Mouse (Mus musculus) lung, embryonic 16.5 days (tissue): ENCODE data around the gene Gm20521. TPM values are rescaled to one million over a fixed set of nuclear protein-coding genes. Genes with fewer than 3 reads are reported as not detected.
A peak's percentile ranks its signal among the peaks of the same experiment; 100 is the strongest.
"Not testable (repeated sequence)": the region's sequence is repeated elsewhere in the genome, so short reads cannot be mapped to it uniquely, and the experiment has no call there.

Experiments used
- ATAC-seq: fragments of 200-750 bp; cut with Nextera tagmentation; 2 replicates; pipeline ENCODE4 v1.8.0; 2017; ENCODE audit warnings: low read depth, mild to moderate bottlenecking, moderate library complexity
- H3K27ac ChIP-seq: fragments of 300-500 bp; sonication (generic); 2 replicates; pipeline ENCODE4 v1.5.1; 2014; ENCODE audit warnings: mild to moderate bottlenecking, control low read depth, low read length
- H3K27me3 ChIP-seq: fragments of 300-500 bp; sonication (generic); 2 replicates; pipeline ENCODE4 v1.6.1; 2014; ENCODE audit warnings: low read depth, low read length, mixed read lengths; ENCODE audit not compliant: control insufficient read depth, insufficient read depth
- H3K36me3 ChIP-seq: fragments of 300-500 bp; sonication (generic); 2 replicates; pipeline ENCODE4 v1.6.1; 2014; ENCODE audit warnings: low read length; ENCODE audit not compliant: control insufficient read depth, insufficient read depth
- H3K4me1 ChIP-seq: fragments of 300-500 bp; sonication (generic); replicated peaks from 2 replicates; pipeline ENCODE4 v1.6.1; 2014; ENCODE audit warnings: low read length, mixed read lengths; ENCODE audit not compliant: control insufficient read depth, insufficient read depth
- H3K4me2 ChIP-seq: fragments of 300-500 bp; sonication (generic); 2 replicates; pipeline ENCODE4 v1.6.1; 2014; ENCODE audit warnings: low read depth, low read length, control low read depth
- H3K4me3 ChIP-seq: fragments of 300-500 bp; sonication (generic); 2 replicates; pipeline ENCODE4 v1.5.1; 2014; ENCODE audit warnings: mild to moderate bottlenecking, low read length, control low read depth
- H3K9ac ChIP-seq: fragments of 300-500 bp; sonication (generic); 2 replicates; pipeline ENCODE4 v1.6.1; 2014; ENCODE audit warnings: low read length, control low read depth
- H3K9me3 ChIP-seq: fragments of 300-500 bp; sonication (generic); 2 replicates; pipeline ENCODE4 v1.6.1; 2016; ENCODE audit warnings: low read length; ENCODE audit not compliant: control insufficient read depth
- WGBS: fragments of 180-500 bp; shearing (Covaris S2); extraction: QIAGEN DNeasy Blood & Tissue Kit; methylation state at CpG from one replicate; pipeline ENCODE4 v1.1.7; 2014; 5-methylcytosine and 5-hydroxymethylcytosine counted together
- polyA plus RNA-seq: library from polyadenylated mRNA; unstranded; fragments of >200 nt; fragmentation: Nextera tagmentation; extraction: Ambion mirVana; gene quantifications from 2 replicates; pipeline ENCODE4 v1.2.1, GENCODE M21; 2015

Gm20521 gene
- polyA plus RNA-seq, 1 experiment from 2014 or later = not detected

DNA sequence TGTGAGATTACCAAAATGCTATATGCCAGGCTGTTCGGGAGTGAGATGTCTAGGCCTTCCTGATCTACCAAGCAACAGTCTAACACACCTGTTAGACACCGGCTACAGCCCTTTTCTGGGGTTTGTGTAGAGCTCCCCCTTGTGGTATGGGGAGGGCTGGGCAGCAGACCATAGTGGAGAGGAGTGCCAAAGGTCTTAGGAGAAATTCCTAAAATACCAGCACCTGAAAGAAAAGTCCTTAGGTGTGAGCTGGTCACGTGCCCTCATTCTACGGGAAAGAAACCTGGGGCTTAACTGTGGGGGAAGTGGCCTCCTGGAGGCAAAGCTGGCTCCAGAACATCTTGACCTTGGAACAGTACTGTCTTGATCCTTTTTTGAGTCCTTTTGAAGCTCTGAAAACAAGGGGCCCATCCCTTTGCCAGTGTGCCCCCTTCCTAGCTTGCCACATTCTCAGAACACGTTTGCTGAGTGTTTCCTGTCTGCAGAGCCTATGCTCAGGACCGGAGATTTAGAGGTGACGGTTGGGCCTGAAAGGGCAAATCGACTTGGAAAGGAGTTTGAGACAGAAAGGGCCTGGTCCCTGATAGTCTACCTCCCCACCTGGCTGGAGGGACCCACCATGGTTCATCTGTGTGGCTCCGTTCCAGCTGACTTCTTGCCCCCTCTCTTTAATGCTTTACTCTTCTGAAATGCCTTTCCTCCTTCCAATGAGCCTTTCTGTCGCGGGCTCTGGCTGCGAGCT is 56.4 kb downstream of the Gm20521 start:
- peak overlapping the region; percentile 17; the same call in 1 of the 2 replicates for H3K9ac ChIP-seq
- WGBS = 33% methylated on average over 12 of the region's 12 CpGs
- ATAC-seq = peak; percentile 80

GRCm38 (mm10) chr14:54940176-54940530 is 56.9 kb downstream of the Gm20521 start:
- 69% methylated on average over 3 of the region's 3 CpGs for WGBS
- H3K4me3 ChIP-seq = no peak overlapping the region
- H3K9me3 ChIP-seq = no peaks in the 10 kb centered on the region
- no peaks in the 10 kb centered on the region for H3K36me3 ChIP-seq
- no peaks in the 10 kb centered on the region for H3K27me3 ChIP-seq
- no peak for ATAC-seq
- H3K9ac ChIP-seq = no peak overlapping the region
- H3K27ac ChIP-seq = no peak overlapping the region
- no peak overlapping the region for H3K4me2 ChIP-seq
- H3K4me1 ChIP-seq = no peaks in the 10 kb centered on the region; the same call in 1 of the 2 replicates

More for the DNA sequence above, 56.4 kb downstream of the Gm20521 start:
- Histone ChIP-seq H3K27me3 (no peaks in the 10 kb centered on the region), H3K27ac (no peak overlapping the region), H3K36me3 (no peaks in the 10 kb centered on the region), H3K4me1 (no peaks in the 10 kb centered on the region; the same call in 1 of the 2 replicates), H3K4me2 (no peak overlapping the region), H3K9me3 (no peaks in the 10 kb centered on the region), H3K4me3 (no peak overlapping the region)

DNA sequence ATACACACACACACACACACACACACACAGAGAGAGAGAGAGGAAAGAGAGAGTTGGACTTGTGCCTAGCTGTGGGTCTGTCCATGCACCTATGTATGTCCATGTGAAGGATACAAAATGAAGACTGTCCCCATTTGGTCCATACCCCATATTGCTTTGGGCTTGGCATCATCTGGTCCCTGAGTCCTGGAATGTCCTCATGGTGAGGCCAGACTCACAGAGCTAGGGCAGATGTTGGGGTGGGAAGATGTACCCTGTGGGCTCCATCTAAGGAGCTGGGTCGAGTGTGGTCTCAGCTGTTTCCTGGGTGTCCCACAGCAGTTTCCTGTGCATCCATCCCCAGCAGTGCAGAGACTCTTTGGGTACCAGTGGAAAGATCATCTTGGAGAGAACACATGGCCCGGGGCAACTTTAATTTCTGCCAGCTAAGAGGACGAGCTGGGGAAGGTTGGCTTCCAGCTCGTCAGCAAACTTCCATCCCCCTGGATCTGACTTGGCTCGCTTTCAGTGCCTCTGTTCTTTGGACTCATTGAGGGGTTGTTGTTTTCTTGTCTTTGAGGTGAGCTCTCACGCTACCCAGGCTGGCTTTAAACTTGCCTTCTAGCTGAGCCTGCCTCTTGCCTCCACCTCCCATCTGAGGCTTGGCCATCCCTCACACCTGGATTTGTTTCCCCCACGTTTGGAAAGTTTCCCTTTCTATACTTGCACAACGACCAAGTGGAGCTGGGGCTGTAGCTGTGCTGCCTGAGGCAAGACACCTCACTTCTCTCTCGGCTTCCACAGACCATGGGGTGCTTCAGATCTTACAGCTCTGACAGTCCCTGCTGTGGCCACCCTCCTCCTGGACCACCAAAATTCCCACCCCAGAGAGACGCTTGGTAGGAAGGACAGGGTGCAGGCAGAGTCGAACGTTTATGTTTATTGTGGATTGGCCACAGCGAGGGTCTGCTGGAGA is 58.1 kb downstream of the Gm20521 start:
- 52% methylated on average over 13 of the region's 13 CpGs for WGBS
- no peak overlapping the region for H3K4me3 ChIP-seq
- H3K4me1 ChIP-seq = no peaks in the 10 kb centered on the region; the same call in 1 of the 2 replicates
- no peak overlapping the region for H3K9ac ChIP-seq
- no peaks in the 10 kb centered on the region for H3K36me3 ChIP-seq
- no peak for ATAC-seq
- no peak overlapping the region for H3K27ac ChIP-seq
- no peaks in the 10 kb centered on the region for H3K27me3 ChIP-seq
- H3K4me2 ChIP-seq = no peak overlapping the region
- H3K9me3 ChIP-seq = no peaks in the 10 kb centered on the region

DNA sequence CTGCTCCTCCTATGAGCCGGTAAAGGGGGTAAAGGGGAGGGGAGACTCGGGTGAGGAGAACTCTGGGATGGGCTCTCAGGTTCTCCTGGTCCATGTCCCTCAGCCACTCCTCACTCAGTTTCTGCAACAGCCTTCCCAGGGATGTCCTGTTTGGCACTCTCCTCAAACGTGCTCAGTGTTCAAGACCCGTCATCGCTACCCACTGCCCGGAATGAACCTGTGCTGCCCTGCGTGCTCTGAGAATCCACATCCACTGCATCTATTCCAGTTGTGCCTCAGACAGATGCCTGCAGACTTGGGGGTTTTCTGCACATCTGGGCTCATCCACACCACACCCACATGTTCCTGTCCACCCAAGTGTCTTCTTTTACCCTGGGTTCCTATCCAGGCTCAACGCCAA is 59.2 kb downstream of the Gm20521 start:
- Histone ChIP-seq H3K9ac (no peak overlapping the region), H3K27ac (no peak overlapping the region), H3K4me2 (no peak overlapping the region), H3K27me3 (no peaks in the 10 kb centered on the region), H3K4me1 (no peaks in the 10 kb centered on the region; the same call in 1 of the 2 replicates), H3K9me3 (no peaks in the 10 kb centered on the region), H3K36me3 (no peaks in the 10 kb centered on the region), H3K4me3 (no peak overlapping the region)
- 81% methylated on average over 8 of the region's 8 CpGs for WGBS
- ATAC-seq = no peak

- 93% methylated on average over 7 of the region's 7 CpGs for WGBS
- Histone ChIP-seq H3K4me1 (no peaks in the 10 kb centered on the region; the same call in 1 of the 2 replicates), H3K27ac (no peak overlapping the region), H3K9me3 (no peaks in the 10 kb centered on the region), H3K4me3 (no peak overlapping the region), H3K36me3 (no peaks in the 10 kb centered on the region), H3K9ac (no peak overlapping the region), H3K4me2 (no peak overlapping the region), H3K27me3 (no peaks in the 10 kb centered on the region)
- no peak for ATAC-seq
Measured at GRCm38 (mm10) chr14:54943971-54944370, 60.7 kb downstream of the Gm20521 start.

GRCm38 (mm10) chr14:54944939-54945338 is 61.7 kb downstream of the Gm20521 start:
- Histone ChIP-seq H3K9ac (no peak overlapping the region), H3K27ac (no peak overlapping the region), H3K4me1 (no peaks in the 10 kb centered on the region; the same call in 1 of the 2 replicates), H3K36me3 (no peaks in the 10 kb centered on the region), H3K4me3 (no peak overlapping the region), H3K4me2 (no peak overlapping the region), H3K9me3 (no peaks in the 10 kb centered on the region), H3K27me3 (no peaks in the 10 kb centered on the region)
- 44% methylated on average over 2 of the region's 2 CpGs for WGBS
- no peak for ATAC-seq

DNA sequence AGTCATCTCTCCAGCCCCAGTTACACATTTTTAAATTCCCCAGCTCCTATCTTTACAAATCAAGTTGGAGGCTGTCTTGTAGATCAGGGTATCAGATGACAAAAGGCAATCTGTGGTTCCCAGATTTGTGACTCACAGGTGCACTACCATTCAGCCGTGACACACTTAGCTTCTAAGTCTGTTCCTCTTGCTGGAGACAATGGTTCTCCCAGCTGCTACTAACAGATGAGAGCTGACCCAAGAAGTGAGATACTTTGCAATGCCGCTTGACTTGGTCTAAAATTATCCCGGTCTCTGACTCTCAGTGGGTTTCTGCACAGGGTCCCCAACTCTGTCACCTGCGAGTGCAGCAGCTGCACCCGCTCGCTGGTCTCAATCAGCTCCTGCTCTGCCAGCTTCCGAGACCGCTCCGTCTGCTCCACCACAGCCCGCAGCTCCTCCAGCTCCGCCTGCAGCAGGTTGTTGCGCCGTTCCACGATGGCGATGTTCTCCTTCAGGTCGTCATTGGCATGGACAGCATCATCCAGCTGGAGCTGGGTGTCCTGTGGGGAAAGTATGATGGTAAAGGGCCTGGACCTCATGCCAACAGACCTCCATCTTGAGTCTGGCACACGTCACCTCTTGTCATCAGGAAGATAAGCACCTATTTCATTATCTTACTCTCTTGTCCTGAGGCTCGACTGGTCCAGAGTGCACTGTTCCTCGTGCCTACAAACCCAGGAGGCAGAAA is 62.9 kb downstream of the Gm20521 start:
- H3K4me2 ChIP-seq = no peak overlapping the region
- WGBS = 74% methylated on average over 19 of the region's 19 CpGs
- no peak overlapping the region for H3K9ac ChIP-seq
- no peak for ATAC-seq
- H3K27ac ChIP-seq = no peak overlapping the region
- no peaks in the 10 kb centered on the region for H3K4me1 ChIP-seq
- H3K4me3 ChIP-seq = no peak overlapping the region
- no peaks in the 10 kb centered on the region for H3K27me3 ChIP-seq
- H3K9me3 ChIP-seq = no peaks in the 10 kb centered on the region
- no peaks in the 10 kb centered on the region for H3K36me3 ChIP-seq

DNA sequence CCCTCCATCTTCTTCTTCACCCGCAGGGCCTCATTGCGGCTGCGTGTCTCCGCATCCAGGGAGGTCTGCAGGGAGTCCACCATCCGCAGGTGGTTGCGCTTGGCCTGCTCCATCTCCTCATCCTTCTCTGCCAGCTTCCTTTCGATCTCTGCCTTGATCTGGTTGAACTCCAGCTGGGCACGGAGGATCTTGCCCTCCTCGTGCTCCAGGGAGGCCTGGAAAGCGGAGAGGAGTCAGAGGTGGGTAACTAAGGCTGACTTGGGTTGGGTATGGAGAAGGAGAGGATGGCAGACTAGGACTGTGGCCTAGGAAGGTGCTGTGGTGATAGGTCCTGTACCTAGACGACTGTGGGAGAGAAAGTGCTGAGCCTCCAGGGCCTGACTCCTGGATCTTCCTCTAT is 63.8 kb downstream of the Gm20521 start:
- H3K9ac ChIP-seq = not testable (repeated sequence)

More for the DNA sequence above, 63.8 kb downstream of the Gm20521 start:
- not testable (repeated sequence) for H3K27ac ChIP-seq, H3K9me3 ChIP-seq, ATAC-seq, H3K36me3 ChIP-seq, H3K27me3 ChIP-seq, H3K4me3 ChIP-seq, H3K4me1 ChIP-seq, H3K4me2 ChIP-seq
- 79% methylated on average over 7 of the region's 11 CpGs for WGBS
